Mouse (Mus musculus): ENCODE data around the gene Hp1bp3.

- TF ChIP-seq CTCF (IDR thresholded peaks at IDR 0.05; ENCODE audit: low read depth): no peak
- TF ChIP-seq EP300 (IDR thresholded peaks at IDR 0.05; ENCODE audit: low read depth): no peak
Measured at GRCm38 (mm10) chr4:138179391-138179790, 36.7 kb upstream of the Hp1bp3 start.

Data from liver, embryonic 14.5 days (tissue).